Mouse (Mus musculus): ENCODE measurements at regions not wholly inside any gene's neighbourhood (a gene's known extent, or its start where the extent isn't known, plus 50 kb on each side); places are given as distances from the start of the nearest gene placed in this dataset.
A peak's percentile ranks its signal among the peaks of the same experiment; 100 is the strongest.
"Not testable (repeated sequence)": the region's sequence is repeated elsewhere in the genome, so short reads cannot be mapped to it uniquely, and the experiment has no call there.

DNA sequence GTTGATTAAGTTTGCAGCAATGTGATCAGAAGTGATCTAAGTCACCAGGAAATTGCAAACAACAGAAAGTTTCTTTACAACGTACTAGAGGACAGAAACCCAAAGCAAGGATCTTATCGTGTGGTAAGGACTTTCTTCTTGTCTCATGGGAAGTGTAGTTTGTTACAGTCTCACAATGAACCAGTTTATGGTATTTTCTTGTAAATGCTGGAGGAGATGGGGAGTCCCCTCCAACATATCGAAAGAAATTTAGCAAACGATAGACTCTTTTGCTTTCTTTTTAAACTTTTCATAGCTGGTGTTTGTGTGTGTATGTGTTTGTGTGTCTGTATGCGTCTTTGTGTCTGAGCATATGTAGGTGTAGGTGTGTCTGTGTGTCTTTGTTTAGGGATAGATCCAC lies 453.0 kb upstream of the Dab2 start:
- H3K27me3 ChIP-seq = no peaks in the 10 kb centered on the region
- no peak for ATAC-seq (ENCODE audit: low FRiP score)
- 94% methylated on average over 5 of the region's 5 CpGs for WGBS

DNA sequence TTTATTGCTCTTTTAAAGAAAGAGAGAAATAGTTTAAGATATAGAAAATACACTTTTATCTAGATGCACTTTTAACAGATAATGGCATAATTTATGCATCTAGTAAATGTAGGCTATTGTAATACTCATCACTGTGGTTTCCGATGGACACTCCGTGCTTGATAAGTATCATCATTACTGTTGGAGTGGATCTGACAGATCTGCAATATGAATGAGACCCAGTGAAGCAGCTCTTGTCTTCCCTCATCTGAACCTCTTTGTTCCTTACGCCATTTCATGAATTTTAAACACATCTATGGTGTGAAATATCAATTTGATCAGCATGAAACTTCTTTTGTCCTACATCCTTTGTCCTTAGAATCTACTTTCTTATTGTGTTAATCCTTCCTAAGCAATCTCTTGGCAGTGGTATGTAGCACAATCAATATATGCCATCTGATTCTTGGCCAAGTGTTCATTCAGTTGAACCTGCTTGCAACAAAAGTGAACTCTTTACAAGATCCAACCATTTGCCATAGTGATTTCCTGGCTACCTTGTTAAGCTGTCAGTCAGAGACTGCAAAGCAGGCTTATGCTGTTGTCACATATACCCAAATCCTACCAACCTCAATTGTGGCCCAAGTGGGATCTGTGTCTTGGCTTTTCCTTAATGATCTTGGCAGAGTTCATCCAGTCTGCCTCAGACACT lies 452.0 kb upstream of the Dab2 start:
- H3K9ac ChIP-seq = no peak overlapping the region
- H3K4me2 ChIP-seq = no peak overlapping the region
- no peak overlapping the region for H3K4me3 ChIP-seq (replicated peaks)
- 84% methylated on average over 3 of the region's 3 CpGs for WGBS
- H3K27ac ChIP-seq = no peak overlapping the region
- H3K36me3 ChIP-seq (replicated peaks) = no peaks in the 10 kb centered on the region
- no peaks in the 10 kb centered on the region; the same call in 1 of the 2 replicates for H3K4me1 ChIP-seq
- no peak for ATAC-seq (ENCODE audit: low FRiP score)
- H3K27me3 ChIP-seq = no peaks in the 10 kb centered on the region
- H3K9me3 ChIP-seq = no peaks in the 10 kb centered on the region

More for the DNA sequence above, 453.0 kb upstream of the Dab2 start:
- no peaks in the 10 kb centered on the region for H3K36me3 ChIP-seq (replicated peaks)
- no peaks in the 10 kb centered on the region; the same call in 1 of the 2 replicates for H3K4me1 ChIP-seq
- no peak overlapping the region for H3K4me2 ChIP-seq
- no peak overlapping the region for H3K27ac ChIP-seq
- no peak overlapping the region for H3K9ac ChIP-seq
- no peak overlapping the region for H3K4me3 ChIP-seq (replicated peaks)
- H3K9me3 ChIP-seq = no peaks in the 10 kb centered on the region

DNA sequence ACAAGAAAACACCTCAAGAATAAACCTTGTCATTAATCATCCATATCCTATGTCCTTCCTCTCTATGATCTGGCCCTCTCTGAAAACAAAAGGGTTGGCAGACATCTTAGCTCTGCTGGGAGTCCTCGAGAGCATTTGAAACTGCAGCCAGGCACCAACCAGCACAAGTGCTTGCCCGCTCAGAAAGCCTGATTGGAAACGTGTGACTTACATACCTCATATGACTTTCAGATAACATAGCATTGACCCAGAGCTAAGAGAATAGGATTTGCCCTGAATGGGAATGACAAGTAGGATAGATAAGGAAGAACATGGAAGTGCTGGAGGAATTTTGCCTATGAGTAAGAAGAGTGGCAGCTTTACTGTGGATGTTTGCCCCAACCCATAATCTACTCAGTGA lies 447.1 kb upstream of the Dab2 start:
- H3K4me2 ChIP-seq = no peak overlapping the region
- H3K36me3 ChIP-seq (replicated peaks) = no peaks in the 10 kb centered on the region
- H3K9ac ChIP-seq = no peak overlapping the region
- H3K4me3 ChIP-seq (replicated peaks) = no peak overlapping the region
- H3K27me3 ChIP-seq = no peaks in the 10 kb centered on the region
- 72% methylated on average over 3 of the region's 3 CpGs for WGBS
- no peaks in the 10 kb centered on the region for H3K9me3 ChIP-seq
- H3K27ac ChIP-seq = no peak overlapping the region
- ATAC-seq (ENCODE audit: low FRiP score) = no peak
- H3K4me1 ChIP-seq = no peaks in the 10 kb centered on the region; the same call in 1 of the 2 replicates

DNA sequence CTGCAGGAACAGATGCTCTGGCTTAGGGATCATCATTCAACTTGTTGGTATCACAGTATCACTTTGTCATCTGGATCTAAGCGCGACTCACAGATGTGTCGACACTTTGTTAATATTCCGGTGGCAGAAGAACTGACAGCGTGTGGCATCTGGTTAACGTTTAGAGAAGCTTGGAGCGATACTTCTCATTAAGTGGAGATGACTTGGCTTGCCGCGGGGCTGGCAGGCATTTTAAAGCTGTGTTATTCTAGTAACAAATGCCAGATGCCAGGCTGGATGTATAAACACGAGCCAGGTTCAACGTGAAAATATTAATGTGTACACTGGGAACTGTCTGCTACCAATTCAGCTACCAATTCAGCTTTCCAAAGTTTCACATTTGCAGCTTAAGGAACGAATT lies 430.3 kb upstream of the Dab2 start:
- Histone ChIP-seq H3K4me3 (replicated peaks) (no peak overlapping the region), H3K4me1 (no peaks in the 10 kb centered on the region), H3K9ac (no peak overlapping the region), H3K27me3 (no peaks in the 10 kb centered on the region), H3K4me2 (no peak overlapping the region), H3K9me3 (no peaks in the 10 kb centered on the region), H3K27ac (no peak overlapping the region), H3K36me3 (replicated peaks) (no peaks in the 10 kb centered on the region)
- WGBS = 77% methylated on average over 12 of the region's 12 CpGs
- no peak for ATAC-seq (ENCODE audit: low FRiP score)

DNA sequence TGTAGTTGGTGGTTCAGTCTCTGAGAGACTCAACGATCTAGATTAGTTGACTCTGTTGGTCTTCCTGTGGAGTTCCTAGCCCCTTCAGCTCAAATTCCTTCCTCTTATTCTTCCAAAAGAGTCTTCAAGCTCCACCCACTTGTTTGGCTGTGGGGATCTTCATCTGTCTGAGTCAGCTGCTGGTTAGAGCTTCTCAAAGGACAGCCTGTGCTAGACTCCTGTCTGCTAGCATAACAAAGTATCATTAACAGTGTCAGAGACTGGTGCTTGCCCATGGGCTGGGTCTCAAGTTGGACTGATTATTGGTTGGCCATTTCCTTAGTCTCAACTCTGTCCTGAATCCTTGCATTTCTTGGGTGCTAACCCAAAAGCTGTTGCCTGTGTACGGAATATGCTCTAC lies 429.7 kb upstream of the Dab2 start:
- Histone ChIP-seq H3K36me3 (replicated peaks) (no peaks in the 10 kb centered on the region), H3K9ac (no peak overlapping the region), H3K27ac (no peak overlapping the region), H3K4me3 (replicated peaks) (no peak overlapping the region), H3K27me3 (no peaks in the 10 kb centered on the region), H3K4me2 (no peak overlapping the region), H3K9me3 (no peaks in the 10 kb centered on the region), H3K4me1 (no peaks in the 10 kb centered on the region)
- no peak for ATAC-seq (ENCODE audit: low FRiP score)
- 81% methylated on average over 2 of the region's 2 CpGs for WGBS

DNA sequence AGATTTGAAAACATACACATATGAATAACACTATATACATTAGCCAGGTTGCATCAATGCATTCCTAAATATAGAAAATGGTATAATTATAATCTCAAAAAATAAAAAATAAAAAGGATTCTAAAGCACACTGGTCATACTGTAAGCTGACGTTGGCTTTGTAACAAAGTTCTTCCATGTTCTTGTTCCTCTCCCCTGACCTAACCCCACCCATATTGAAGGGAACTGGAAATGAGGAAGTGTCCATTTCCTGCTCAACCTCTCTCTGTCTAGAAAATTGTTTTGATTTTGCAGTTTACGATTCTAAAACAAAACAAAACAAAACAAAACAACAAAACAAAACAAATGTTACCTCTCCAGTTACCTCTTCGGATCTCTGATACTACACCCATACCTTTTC lies 427.5 kb upstream of the Dab2 start:
- Histone ChIP-seq H3K4me2 (no peak overlapping the region), H3K27me3 (no peaks in the 10 kb centered on the region), H3K9ac (no peak overlapping the region), H3K36me3 (replicated peaks) (no peaks in the 10 kb centered on the region), H3K4me3 (replicated peaks) (no peak overlapping the region), H3K27ac (no peak overlapping the region), H3K4me1 (no peaks in the 10 kb centered on the region), H3K9me3 (no peaks in the 10 kb centered on the region)
- no peak for ATAC-seq (ENCODE audit: low FRiP score)
- WGBS = 95% methylated on average over 3 of the region's 3 CpGs

DNA sequence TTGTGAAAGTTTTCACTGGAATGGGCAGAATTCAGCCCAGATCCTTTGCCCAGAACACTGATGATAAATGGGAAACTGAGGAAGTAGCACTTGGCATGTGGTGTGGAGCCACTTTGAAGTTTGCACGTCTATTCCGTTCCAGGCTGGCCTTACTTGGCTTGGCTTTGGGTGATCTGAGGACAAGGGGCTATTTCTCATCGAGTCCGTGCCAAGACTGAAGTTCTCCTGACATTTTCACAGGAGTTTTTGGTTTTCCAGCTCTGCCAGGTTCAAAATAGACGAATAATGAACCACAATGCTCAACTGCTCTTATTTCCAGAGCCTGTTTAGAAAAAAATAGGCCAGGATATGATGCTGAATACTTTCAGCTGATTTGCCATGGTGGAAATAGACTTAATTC lies 421.8 kb upstream of the Dab2 start:
- H3K27me3 ChIP-seq = no peaks in the 10 kb centered on the region
- ATAC-seq (ENCODE audit: low FRiP score) = no peak
- H3K9me3 ChIP-seq = no peaks in the 10 kb centered on the region
- no peaks in the 10 kb centered on the region for H3K4me1 ChIP-seq
- no peak overlapping the region for H3K4me3 ChIP-seq (replicated peaks)
- no peak overlapping the region for H3K9ac ChIP-seq
- H3K4me2 ChIP-seq = no peak overlapping the region
- no peak overlapping the region for H3K27ac ChIP-seq
- 89% methylated on average over 5 of the region's 5 CpGs for WGBS
- no peaks in the 10 kb centered on the region for H3K36me3 ChIP-seq (replicated peaks)

DNA sequence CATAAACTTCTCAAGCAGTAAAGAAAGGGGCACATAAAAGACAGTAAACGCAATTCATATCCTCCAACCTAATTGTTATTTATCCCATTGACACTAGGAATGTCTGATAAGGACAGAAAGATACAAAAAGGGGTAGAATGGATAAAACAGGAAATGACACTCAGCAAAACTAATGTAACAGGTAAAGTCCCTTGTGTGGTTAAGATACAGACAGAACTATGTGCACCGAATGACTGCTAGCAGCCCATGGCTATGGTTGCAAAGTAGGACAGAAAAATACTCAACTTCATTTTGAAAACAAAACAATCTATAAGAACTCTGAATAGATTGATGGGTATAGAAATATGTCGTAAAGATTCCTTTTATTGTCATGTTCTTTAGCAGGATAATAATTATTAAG lies 408.4 kb upstream of the Dab2 start:
- Histone ChIP-seq H3K4me2 (no peak overlapping the region), H3K4me3 (replicated peaks) (no peak overlapping the region), H3K9me3 (no peaks in the 10 kb centered on the region), H3K9ac (no peak overlapping the region), H3K36me3 (replicated peaks) (no peaks in the 10 kb centered on the region), H3K27me3 (no peaks in the 10 kb centered on the region), H3K27ac (no peak overlapping the region), H3K4me1 (no peaks in the 10 kb centered on the region)
- WGBS = 90% methylated on average over 3 of the region's 3 CpGs
- ATAC-seq (ENCODE audit: low FRiP score) = no peak

DNA sequence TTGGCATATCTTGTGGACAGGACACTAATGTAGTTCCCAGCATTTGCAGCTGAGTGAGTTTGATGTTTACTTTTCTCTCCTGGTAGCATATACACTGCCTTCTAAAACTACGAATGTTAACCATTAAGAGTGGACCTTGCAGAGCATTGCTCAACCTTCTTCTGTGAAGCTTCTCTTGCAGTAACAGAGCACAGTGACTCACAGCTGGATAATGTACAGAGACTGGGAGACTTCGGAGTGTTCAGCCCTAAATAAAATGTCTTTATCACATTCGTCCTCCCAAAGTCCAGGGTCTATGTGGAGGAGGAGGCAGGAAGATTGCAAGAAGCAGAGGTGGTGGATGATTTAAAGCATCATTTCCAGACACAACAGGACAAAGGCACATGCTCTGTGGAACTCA lies 407.6 kb upstream of the Dab2 start:
- no peaks in the 10 kb centered on the region for H3K9me3 ChIP-seq
- H3K9ac ChIP-seq = no peak overlapping the region
- 89% methylated on average over 3 of the region's 3 CpGs for WGBS
- H3K36me3 ChIP-seq (replicated peaks) = no peaks in the 10 kb centered on the region
- H3K27ac ChIP-seq = no peak overlapping the region
- no peak overlapping the region for H3K4me2 ChIP-seq
- no peaks in the 10 kb centered on the region for H3K27me3 ChIP-seq
- no peak for ATAC-seq (ENCODE audit: low FRiP score)
- no peak overlapping the region for H3K4me3 ChIP-seq (replicated peaks)
- no peaks in the 10 kb centered on the region for H3K4me1 ChIP-seq

DNA sequence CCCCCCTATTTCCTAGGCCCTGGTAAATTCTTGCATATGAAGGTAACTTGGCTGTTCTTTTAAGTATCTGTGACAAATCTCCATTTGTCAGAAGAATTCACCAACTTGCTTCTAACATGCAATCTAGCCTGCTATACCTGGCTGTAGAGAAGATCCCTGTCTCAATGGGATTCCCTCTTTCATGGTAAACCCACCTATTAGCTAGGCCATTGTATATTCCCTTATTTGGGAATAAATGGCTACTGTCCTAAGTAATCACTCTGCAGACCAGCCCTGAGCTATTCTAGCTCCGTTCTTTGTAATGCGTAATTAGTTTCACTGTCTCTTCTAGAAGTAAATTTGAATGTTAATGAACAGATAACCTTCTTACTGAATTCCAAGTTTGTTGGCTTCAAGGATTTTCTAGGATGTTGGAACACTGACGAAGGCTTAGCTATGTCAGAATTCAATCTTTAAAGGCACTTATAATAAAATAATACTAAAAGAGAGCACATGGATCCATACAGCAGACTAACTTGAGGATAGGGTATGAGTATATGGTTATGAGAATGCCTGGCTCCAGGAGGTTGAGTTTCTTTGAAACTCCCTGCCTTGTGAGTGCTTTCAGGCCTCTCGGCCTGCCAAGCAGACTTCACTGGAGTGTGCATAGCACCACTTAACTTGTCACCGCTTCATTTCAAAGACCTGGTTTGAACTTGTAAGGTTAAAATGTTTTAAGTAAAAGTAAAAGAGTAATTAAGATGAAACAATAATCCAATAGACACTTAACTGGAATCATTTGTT lies 403.7 kb upstream of the Dab2 start:
- H3K9me3 ChIP-seq; H3K4me3 ChIP-seq (replicated peaks); H3K36me3 ChIP-seq (replicated peaks); H3K4me2 ChIP-seq; H3K9ac ChIP-seq; H3K27ac ChIP-seq; ATAC-seq (ENCODE audit: low FRiP score); H3K27me3 ChIP-seq; H3K4me1 ChIP-seq: not testable (repeated sequence)
- 78% methylated on average over 5 of the region's 5 CpGs for WGBS

DNA sequence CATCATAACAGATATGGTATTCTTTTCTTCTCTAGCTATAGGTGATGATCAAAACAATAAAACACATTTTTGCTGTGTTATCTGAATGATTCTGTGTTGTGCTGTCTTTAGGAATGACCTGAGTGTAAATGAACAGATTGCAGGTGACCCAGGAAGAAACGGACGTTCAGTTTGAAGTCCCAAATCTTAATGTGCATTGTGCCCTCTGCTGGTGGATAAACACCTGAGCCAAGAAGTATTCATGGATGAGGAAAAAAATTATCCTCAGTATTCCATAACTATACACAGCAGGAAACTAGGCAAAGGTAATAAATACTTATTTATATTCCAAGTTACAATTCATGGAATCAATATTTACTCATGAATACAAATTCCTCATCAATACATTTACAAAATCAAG lies 384.3 kb upstream of the Dab2 start:
- Histone ChIP-seq H3K4me3 (replicated peaks) (no peak overlapping the region), H3K27me3 (no peaks in the 10 kb centered on the region), H3K9ac (no peak overlapping the region), H3K9me3 (no peaks in the 10 kb centered on the region), H3K27ac (no peak overlapping the region), H3K36me3 (replicated peaks) (no peaks in the 10 kb centered on the region), H3K4me2 (no peak overlapping the region), H3K4me1 (no peaks in the 10 kb centered on the region)
- 17% methylated on average over 2 of the region's 2 CpGs for WGBS
- ATAC-seq (ENCODE audit: low FRiP score) = 0 out of 2 replicates have a peak, but pooled peaks have one; percentile 14

DNA sequence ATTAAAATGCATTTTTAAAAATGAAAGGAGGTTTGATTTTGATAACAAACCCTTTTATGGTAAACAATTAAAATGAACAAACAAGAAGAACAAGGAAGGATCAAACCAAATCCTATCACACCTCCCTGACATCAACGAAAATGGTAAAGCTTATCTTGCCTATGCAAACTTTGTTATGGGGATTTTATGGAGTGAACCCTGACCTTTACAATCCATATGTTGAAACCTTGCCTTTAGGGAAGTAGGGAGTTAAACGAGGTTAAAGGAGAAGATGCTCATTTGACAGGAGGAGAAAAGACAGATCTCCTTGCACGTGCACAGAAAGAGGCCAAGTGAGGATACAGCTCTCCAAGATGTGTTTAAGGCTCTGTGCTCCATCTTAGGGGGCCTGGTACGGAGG lies 379.5 kb upstream of the Dab2 start:
- Histone ChIP-seq H3K27me3 (no peaks in the 10 kb centered on the region), H3K4me3 (replicated peaks) (no peak overlapping the region), H3K36me3 (replicated peaks) (no peaks in the 10 kb centered on the region), H3K4me2 (no peak overlapping the region), H3K9me3 (no peaks in the 10 kb centered on the region), H3K9ac (no peak overlapping the region), H3K4me1 (no peaks in the 10 kb centered on the region), H3K27ac (no peak overlapping the region)
- ATAC-seq (ENCODE audit: low FRiP score) = no peak
- 67% methylated on average over 4 of the region's 4 CpGs for WGBS

DNA sequence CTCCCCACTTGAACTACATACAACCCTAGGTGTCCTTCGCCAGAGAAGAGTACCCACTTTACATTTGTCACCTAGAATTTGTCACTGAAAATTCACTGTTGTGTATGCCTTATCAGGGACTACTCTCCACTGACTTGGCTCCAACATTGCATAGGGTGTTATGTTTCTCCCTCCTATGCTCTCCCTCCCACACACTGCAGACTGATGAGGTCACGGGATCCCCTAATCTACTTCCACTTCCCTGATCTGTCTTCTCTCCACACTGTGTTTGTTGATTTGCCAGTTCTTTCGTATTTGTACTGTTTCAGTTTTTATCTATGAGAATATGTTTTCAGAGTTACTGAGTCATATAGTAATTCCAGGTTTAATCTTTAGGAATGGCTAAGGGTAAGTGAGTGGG lies 371.8 kb upstream of the Dab2 start:
- H3K27me3 ChIP-seq = no peaks in the 10 kb centered on the region
- WGBS = 87% methylated on average over 3 of the region's 3 CpGs
- H3K36me3 ChIP-seq (replicated peaks) = no peaks in the 10 kb centered on the region
- ATAC-seq (ENCODE audit: low FRiP score) = no peak
- no peak overlapping the region for H3K4me3 ChIP-seq (replicated peaks)
- no peak overlapping the region for H3K4me2 ChIP-seq
- H3K9ac ChIP-seq = no peak overlapping the region
- H3K9me3 ChIP-seq = no peaks in the 10 kb centered on the region
- no peak overlapping the region for H3K27ac ChIP-seq
- H3K4me1 ChIP-seq = no peaks in the 10 kb centered on the region
